Mouse (Mus musculus): ENCODE data around the gene Trit1.

DNA sequence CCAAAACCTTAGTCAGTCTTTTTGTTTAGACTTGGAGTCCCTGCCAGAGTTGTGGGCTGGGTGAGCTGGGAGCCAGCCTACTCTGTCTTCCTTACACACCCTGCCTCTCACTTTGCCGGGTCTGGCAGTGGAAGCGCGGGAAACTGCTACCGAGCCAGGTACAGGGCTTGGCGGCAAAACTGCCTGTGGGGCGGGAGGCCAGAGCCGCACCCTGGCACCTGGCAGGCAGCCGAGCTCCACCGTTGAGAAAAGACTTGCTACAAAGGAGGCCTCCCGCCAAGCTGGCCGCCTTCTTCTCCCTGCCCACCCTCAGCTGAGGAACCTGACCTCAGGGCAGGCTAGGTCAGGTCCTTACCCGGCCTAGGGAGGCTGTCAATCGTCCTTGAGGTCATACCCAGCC, 64.4 kb downstream of the Trit1 start:
- TF ChIP-seq CTCF (conservative IDR thresholded peaks at IDR 0.05; ENCODE audit: low read length) (no peak), POU5F1 (IDR thresholded peaks at IDR 0.05; ENCODE audit: borderline replicate concordance, low read length) (no peak)

Measured in E14TG2a.4 (cell line).